20 mouse cellular contexts compared by ENCODE assay signal in genomic region chr9:104581921-104582624, GRCm38 (mm10). TPM values are rescaled to one million over a fixed set of nuclear protein-coding genes. Genes with fewer than 3 reads are reported as not detected.
"Had no signal": no experiment of that assay in that cellular context is flagged by ENCODE, and none has a peak within 500 bp of the region (broad histone marks: within the 10 kb centered on the region; RNA-seq: fewer than 3 reads in every experiment).

No protein-coding gene starts in this region.

- H3K4me2 ChIP-seq: limb, embryonic 12.5 days; limb, embryonic 15.5 days; liver, embryonic 11.5 days; midbrain, embryonic 13.5 days; neural tube, embryonic 13.5 days; stomach, embryonic 15.5 days had no signal

- H3K27ac ChIP-seq: hindbrain, postnatal 0 days; limb, embryonic 12.5 days; limb, embryonic 15.5 days; liver, embryonic 14.5 days; midbrain, embryonic 10.5 days; midbrain, embryonic 13.5 days; neural tube, embryonic 13.5 days; stomach, embryonic 15.5 days had no signal

- H3K9me3 ChIP-seq: limb, embryonic 12.5 days; limb, embryonic 15.5 days; megakaryocyte, embryonic 14.5 days; midbrain, embryonic 10.5 days; midbrain, embryonic 13.5 days; neural tube, embryonic 13.5 days; stomach, embryonic 15.5 days had no signal

- H3K4me3 ChIP-seq: limb, embryonic 12.5 days; limb, embryonic 15.5 days; megakaryocyte, embryonic 14.5 days; midbrain, embryonic 10.5 days; midbrain, embryonic 13.5 days; myocyte; neural tube, embryonic 13.5 days; stomach, embryonic 15.5 days had no signal

- ATAC-seq: hindbrain, postnatal 0 days; inflammation-experienced regulatory T-cells, adult 6 months; intestine, embryonic 16.5 days; liver, postnatal 0 days; midbrain, embryonic 13.5 days; midbrain, embryonic 16.5 days had no signal

- H3K36me3 ChIP-seq: limb, embryonic 12.5 days; limb, embryonic 15.5 days; midbrain, embryonic 10.5 days; midbrain, embryonic 13.5 days; neural tube, embryonic 13.5 days; stomach, embryonic 15.5 days had no signal

- H3K27me3 ChIP-seq: limb, embryonic 12.5 days; megakaryocyte, embryonic 14.5 days; midbrain, embryonic 13.5 days; neural tube, embryonic 13.5 days; stomach, embryonic 15.5 days had no signal

- DNase-seq: left cerebral cortex, postnatal 4 days; liver, postnatal 0 days; retina, postnatal 1 day; right cerebral cortex, postnatal 25 days; spleen, adult 18-20 months; thymus, postnatal 25 days had no signal

- H3K9ac ChIP-seq: limb, embryonic 12.5 days; limb, embryonic 15.5 days; liver, embryonic 14.5 days; liver, postnatal 0 days; midbrain, embryonic 13.5 days; neural tube, embryonic 13.5 days; stomach, embryonic 15.5 days had no signal

- H3K4me1 ChIP-seq: limb, embryonic 12.5 days; limb, embryonic 15.5 days; megakaryocyte, embryonic 14.5 days; midbrain, embryonic 10.5 days; midbrain, embryonic 13.5 days; neural tube, embryonic 13.5 days; stomach, embryonic 15.5 days had no signal

RNA-seq across cellular contexts. Expression of gene Cpne4, which starts 35.0 kb away (rescaled TPM):
- polyA plus RNA-seq: inflammation-experienced regulatory T-cells, adult 6 months; liver, postnatal 0 days; myocyte had no signal
